Mouse (Mus musculus): ENCODE data around the gene Sumf1. TPM values are rescaled to one million over a fixed set of nuclear protein-coding genes. Genes with fewer than 3 reads are reported as not detected.

Sumf1 gene
- polyA plus RNA-seq (2012; rRNA removed; ENCODE audit: low replicate concordance), result 24.0 and 49.2 TPM in 2 replicates

GRCm38 (mm10) chr6:108184847-108185684 lies at the start of gene Sumf1:
Sumf1 (minus strand) TSS chr6:108185582.

GRCm38 (mm10) chr6:108212881-108213295 lies 27.5 kb upstream of the Sumf1 start, which contains the start of gene Itpr1:
Itpr1 (plus strand) TSS chr6:108213096.

GRCm38 (mm10) chr6:108064918-108065526 lies 120.4 kb downstream of the Sumf1 start, which contains the start of gene Setmar:
Setmar (plus strand) TSS chr6:108065045.

Other genes with a start within 250 kb of the Sumf1 start
- 1.2 and 3.0 TPM in 2 replicates for gene Setmar, start 120.5 kb downstream of the Sumf1 start, polyA plus RNA-seq (2012; rRNA removed; ENCODE audit: low replicate concordance)
- 12.3 and 17.8 TPM in 2 replicates for gene Itpr1, start 27.5 kb upstream of the Sumf1 start, polyA plus RNA-seq (2012; rRNA removed; ENCODE audit: low replicate concordance)

Measured in mammary gland, adult 2 months (tissue).